Mouse (Mus musculus) midbrain, embryonic 15.5 days (tissue): ENCODE measurements around the gene Zfp213. TPM values are rescaled to one million over a fixed set of nuclear protein-coding genes. Genes with fewer than 3 reads are reported as not detected.

ENCODE experiments used
- ATAC-seq: fragments of 200-750 bp; cut with Nextera tagmentation; replicated peaks from 2 replicates; pipeline ENCODE4 v1.8.0; 2017; ENCODE audit warnings: moderate TSS enrichment
- H3K27ac ChIP-seq: fragments of 300-500 bp; sonication (generic); 2 replicates; pipeline ENCODE4 v1.5.1; 2015; ENCODE audit warnings: mild to moderate bottlenecking, inconsistent platforms
- H3K27me3 ChIP-seq: fragments of 300-500 bp; sonication (generic); replicated peaks from 2 replicates; pipeline ENCODE4 v1.6.1; 2015; ENCODE audit warnings: inconsistent platforms
- H3K36me3 ChIP-seq: fragments of 300-500 bp; sonication (generic); replicated peaks from 2 replicates; pipeline ENCODE4 v1.6.1; 2015; ENCODE audit warnings: inconsistent platforms
- H3K4me1 ChIP-seq: fragments of 300-500 bp; sonication (generic); 2 replicates; pipeline ENCODE4 v1.6.1; 2015; ENCODE audit warnings: inconsistent platforms
- H3K4me2 ChIP-seq: fragments of 300-500 bp; sonication (generic); 2 replicates; pipeline ENCODE4 v1.6.1; 2015; ENCODE audit warnings: inconsistent platforms, mild to moderate bottlenecking, moderate library complexity
- H3K4me3 ChIP-seq: fragments of 300-500 bp; sonication (generic); 2 replicates; pipeline ENCODE4 v1.5.1; 2015; ENCODE audit warnings: mild to moderate bottlenecking, inconsistent platforms
- H3K9ac ChIP-seq: fragments of 300-500 bp; sonication (generic); 2 replicates; pipeline ENCODE4 v1.6.1; 2015; ENCODE audit warnings: mild to moderate bottlenecking, inconsistent platforms
- H3K9me3 ChIP-seq: fragments of 300-500 bp; sonication (generic); 2 replicates; pipeline ENCODE4 v1.6.1; 2016; ENCODE audit warnings: inconsistent platforms
- WGBS: fragments of 180-500 bp; shearing (Covaris S2); methylation state at CpG from one replicate; pipeline ENCODE4 v1.1.7; 2015; ENCODE audit warnings: mixed read lengths; 5-methylcytosine and 5-hydroxymethylcytosine counted together
- polyA plus RNA-seq: library from polyadenylated mRNA; unstranded; fragments of >200 nt; fragmentation: Nextera tagmentation; extraction: Ambion mirVana; gene quantifications from 2 replicates; pipeline ENCODE4 v1.2.1, GENCODE M21; 2015

The Zfp213 gene
- polyA plus RNA-seq, 1 experiment from 2014 or later: 19.4 TPM

GRCm38 (mm10) chr17:23570017-23570416, 6.0 kb upstream of the Zfp213 start:
- Histone ChIP-seq H3K27me3 (no peaks in the 10 kb centered on the region), H3K4me2 (no peak overlapping the region), H3K27ac (no peak overlapping the region), H3K4me3 (no peak overlapping the region), H3K36me3 (peaks cover 11% of the 10 kb centered on the region; the same call in 1 of the 2 replicates), H3K4me1 (peaks cover 4% of the 10 kb centered on the region), H3K9ac (no peak overlapping the region), H3K9me3 (no peaks in the 10 kb centered on the region)
- peak; percentile 19; the same call in 1 of the 2 replicates for ATAC-seq
- 45% methylated on average over 6 of the region's 6 CpGs for WGBS

DNA sequence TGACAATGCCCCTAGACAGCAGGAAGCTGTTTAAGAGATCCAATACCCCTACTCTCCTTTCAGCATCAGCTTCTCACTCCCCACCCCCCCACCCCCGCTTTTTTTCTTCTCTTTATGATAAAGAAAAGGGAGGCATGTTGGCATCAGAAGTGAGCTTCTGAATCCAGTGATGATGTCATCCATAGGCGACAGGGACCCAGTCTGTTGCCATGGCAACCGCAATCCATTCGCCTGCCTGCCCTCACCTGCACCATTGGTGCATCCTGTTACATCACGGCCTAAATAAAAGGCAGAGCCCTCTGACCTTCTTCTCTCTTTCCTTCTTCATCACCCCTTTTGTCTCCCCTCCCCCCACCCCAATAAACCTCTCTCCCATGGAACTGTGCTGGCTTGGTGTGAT, 4.3 kb upstream of the Zfp213 start:
- H3K4me3 ChIP-seq: no peak overlapping the region
- no peak for ATAC-seq
- peaks cover 10% of the 10 kb centered on the region for H3K4me1 ChIP-seq
- H3K36me3 ChIP-seq: no peaks in the 10 kb centered on the region; the same call in 1 of the 2 replicates
- no peaks in the 10 kb centered on the region for H3K27me3 ChIP-seq
- no peaks in the 10 kb centered on the region for H3K9me3 ChIP-seq
- no peak overlapping the region for H3K4me2 ChIP-seq
- H3K27ac ChIP-seq: no peak overlapping the region
- WGBS: 23% methylated on average over 5 of the region's 5 CpGs
- H3K9ac ChIP-seq: no peak overlapping the region

- H3K9ac ChIP-seq: no peak overlapping the region
- H3K4me1 ChIP-seq: peaks cover 17% of the 10 kb centered on the region
- H3K9me3 ChIP-seq: no peaks in the 10 kb centered on the region
- H3K4me3 ChIP-seq: no peak overlapping the region
- ATAC-seq: no peak
- no peaks in the 10 kb centered on the region for H3K36me3 ChIP-seq
- H3K27me3 ChIP-seq: no peaks in the 10 kb centered on the region
- WGBS: 58% methylated on average over 5 of the region's 5 CpGs
- H3K4me2 ChIP-seq: no peak overlapping the region
- no peak overlapping the region for H3K27ac ChIP-seq
Measured at GRCm38 (mm10) chr17:23566787-23567186, 2.7 kb upstream of the Zfp213 start.

DNA sequence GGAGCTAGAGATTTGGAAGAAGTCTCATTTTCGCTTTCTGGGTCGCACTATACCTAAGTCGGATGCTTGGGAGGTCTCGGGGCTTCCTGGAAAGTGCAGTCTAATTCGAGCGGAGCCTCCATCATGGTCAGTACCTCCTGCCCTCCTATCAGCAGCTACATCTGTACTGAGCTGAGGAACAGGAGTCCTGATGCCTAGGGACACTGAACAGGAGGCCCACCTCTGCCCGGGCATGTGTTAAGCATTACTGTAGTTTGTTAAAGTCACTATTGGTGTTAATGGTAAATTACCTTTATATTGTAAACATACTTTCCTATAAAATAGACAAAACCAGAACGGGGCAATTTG, 304 bp upstream of the Zfp213 start:
- Histone ChIP-seq H3K27ac (peak overlapping the region; percentile 92), H3K9me3 (no peaks in the 10 kb centered on the region), H3K36me3 (0 out of 2 replicates have a peak, but pooled peaks cover 6% of the 10 kb centered on the region), H3K4me2 (peak overlapping the region; percentile 82), H3K4me3 (peak overlapping the region; percentile 87), H3K4me1 (peaks cover 17% of the 10 kb centered on the region), H3K27me3 (no peaks in the 10 kb centered on the region), H3K9ac (peak overlapping the region; percentile 87)
- WGBS: 1% methylated on average over 8 of the region's 8 CpGs
- ATAC-seq: peak; percentile 87

DNA sequence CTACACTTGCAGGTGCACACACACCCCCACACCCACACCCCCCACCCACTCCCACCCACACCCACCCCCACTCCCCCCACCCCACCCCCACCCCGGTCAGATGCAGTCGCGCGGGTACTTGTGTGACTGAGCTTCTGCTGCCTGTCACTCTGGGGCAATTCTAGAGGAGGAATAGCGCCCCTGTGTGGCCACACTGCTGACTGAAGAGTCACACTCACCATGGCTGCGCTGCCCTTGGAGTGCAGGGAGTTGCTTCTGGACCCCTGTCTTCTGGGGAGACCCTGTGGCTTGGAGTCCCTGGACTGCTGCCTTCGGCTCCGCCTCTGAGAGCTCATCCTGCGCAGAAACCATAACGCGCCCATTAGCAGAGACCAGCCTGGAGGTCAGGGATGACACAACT, 4.3 kb downstream of the Zfp213 start:
- Histone ChIP-seq H3K27ac (no peak overlapping the region), H3K4me1 (peaks cover 10% of the 10 kb centered on the region), H3K9me3 (no peaks in the 10 kb centered on the region), H3K27me3 (no peaks in the 10 kb centered on the region), H3K4me2 (no peak overlapping the region), H3K9ac (no peak overlapping the region), H3K4me3 (no peak overlapping the region), H3K36me3 (peaks cover 40% of the 10 kb centered on the region)
- 55% methylated on average over 11 of the region's 11 CpGs for WGBS
- no peak for ATAC-seq

GRCm38 (mm10) chr17:23555243-23555916, 8.7 kb downstream of the Zfp213 start:
- no peak for ATAC-seq

GRCm38 (mm10) chr17:23554321-23554720, 9.7 kb downstream of the Zfp213 start:
- no peak overlapping the region for H3K9ac ChIP-seq
- peaks cover 33% of the 10 kb centered on the region for H3K36me3 ChIP-seq
- no peaks in the 10 kb centered on the region for H3K9me3 ChIP-seq
- H3K27me3 ChIP-seq: no peaks in the 10 kb centered on the region
- H3K4me3 ChIP-seq: no peak overlapping the region
- H3K27ac ChIP-seq: no peak overlapping the region
- no peak for ATAC-seq
- H3K4me2 ChIP-seq: no peak overlapping the region
- H3K4me1 ChIP-seq: peaks cover 13% of the 10 kb centered on the region

More at GRCm38 (mm10) chr17:23555243-23555916, 8.7 kb downstream of the Zfp213 start:
- Histone ChIP-seq H3K4me1 (peaks cover 10% of the 10 kb centered on the region), H3K4me2 (no peak overlapping the region), H3K9ac (no peak overlapping the region), H3K9me3 (no peaks in the 10 kb centered on the region), H3K36me3 (peaks cover 37% of the 10 kb centered on the region), H3K27ac (no peak overlapping the region), H3K4me3 (no peak overlapping the region), H3K27me3 (no peaks in the 10 kb centered on the region)
- WGBS: 83% methylated on average over 7 of the region's 7 CpGs

GRCm38 (mm10) chr17:23553634-23554120, 10.4 kb downstream of the Zfp213 start:
- H3K4me3 ChIP-seq: no peak overlapping the region
- no peak overlapping the region for H3K27ac ChIP-seq
- peaks cover 27% of the 10 kb centered on the region for H3K36me3 ChIP-seq
- H3K9me3 ChIP-seq: no peaks in the 10 kb centered on the region
- H3K4me1 ChIP-seq: peaks cover 13% of the 10 kb centered on the region
- H3K4me2 ChIP-seq: no peak overlapping the region
- no peak overlapping the region for H3K9ac ChIP-seq
- no peaks in the 10 kb centered on the region for H3K27me3 ChIP-seq
- ATAC-seq: no peak
- WGBS: 68% methylated on average over 1 of the region's 1 CpGs

DNA sequence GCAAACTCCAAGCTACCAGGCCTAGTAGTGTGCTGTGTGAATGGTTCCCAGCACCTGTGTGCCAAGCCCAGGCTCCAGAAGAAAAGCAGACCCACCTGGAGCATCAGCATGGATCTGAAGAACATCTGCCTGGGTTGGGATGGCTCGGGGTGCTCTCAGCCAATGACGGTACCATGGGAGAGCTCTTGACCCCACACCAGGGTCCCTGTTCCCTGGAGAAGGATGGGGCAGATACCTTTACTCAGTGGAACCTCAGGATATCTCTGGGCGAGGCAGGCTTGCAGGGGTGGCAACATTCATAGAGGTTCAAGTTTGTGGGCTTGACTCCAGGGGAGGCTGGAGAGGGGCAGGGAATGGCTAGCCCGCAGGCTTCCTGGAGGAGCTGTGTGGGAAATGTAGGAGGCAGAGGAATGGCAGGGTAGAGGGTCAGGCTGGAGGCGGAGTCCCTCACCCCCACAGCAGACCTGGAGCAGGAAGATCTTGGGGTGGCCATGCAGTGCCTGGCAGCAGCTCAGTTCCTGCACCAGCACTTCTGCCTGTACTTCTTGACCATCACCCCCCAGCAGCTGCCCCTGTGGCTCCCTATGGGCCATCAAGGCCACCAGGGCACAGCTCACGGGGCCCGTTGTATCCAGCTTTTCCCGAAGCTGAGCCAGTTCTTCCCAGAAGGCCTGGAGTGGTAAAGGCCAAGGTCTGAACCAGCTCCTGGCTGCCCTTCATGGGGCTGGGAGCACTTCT, 11.0 kb downstream of the Zfp213 start:
- WGBS: 89% methylated on average over 8 of the region's 8 CpGs
- Histone ChIP-seq H3K36me3 (peaks cover 21% of the 10 kb centered on the region), H3K9me3 (no peaks in the 10 kb centered on the region), H3K4me1 (peaks cover 13% of the 10 kb centered on the region), H3K9ac (no peak overlapping the region), H3K27me3 (no peaks in the 10 kb centered on the region), H3K4me2 (no peak overlapping the region), H3K27ac (no peak overlapping the region), H3K4me3 (no peak overlapping the region)
- no peak for ATAC-seq

DNA sequence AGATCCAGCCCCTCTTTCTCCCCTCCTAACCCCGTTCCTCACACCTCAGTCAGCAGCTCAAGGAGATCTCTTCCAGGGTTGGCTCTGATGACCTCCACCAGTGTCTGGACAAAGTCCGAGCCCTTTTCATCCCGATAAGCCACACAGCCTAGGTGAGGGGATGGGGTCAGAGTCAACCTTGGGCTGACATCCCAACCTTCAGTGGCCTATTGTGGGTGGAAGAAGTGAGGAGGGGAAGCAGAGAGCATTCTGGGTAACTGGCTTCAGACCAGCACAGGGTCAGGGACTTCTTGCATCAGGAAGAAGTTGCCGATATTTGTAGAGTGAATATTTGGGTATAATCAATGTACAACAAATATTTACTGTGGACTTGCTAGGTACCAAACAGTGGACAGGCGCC, 12.1 kb downstream of the Zfp213 start:
- peaks cover 10% of the 10 kb centered on the region; the same call in 1 of the 2 replicates for H3K36me3 ChIP-seq

DNA sequence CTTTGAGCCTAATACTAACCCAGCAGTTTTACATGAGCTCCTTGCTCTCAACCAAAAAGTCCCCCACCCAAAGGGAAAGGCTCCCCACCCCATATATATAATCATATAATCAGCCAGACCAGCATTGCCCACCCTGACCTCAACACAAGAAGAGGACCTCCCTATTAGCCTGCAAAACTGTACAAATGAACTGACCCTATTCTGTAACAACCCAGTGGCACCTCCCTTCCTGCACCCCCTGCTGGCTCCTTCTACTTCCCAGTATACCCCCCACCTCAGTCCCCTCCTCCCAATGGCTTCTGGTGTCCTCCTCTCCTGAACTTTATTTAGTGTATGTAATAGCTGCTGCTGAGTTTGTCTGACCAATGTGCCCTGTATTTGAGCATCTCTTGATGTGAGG, 12.6 kb downstream of the Zfp213 start:
- H3K4me1 ChIP-seq: peaks cover 13% of the 10 kb centered on the region

More for the DNA sequence above, 12.1 kb downstream of the Zfp213 start:
- 67% methylated on average over 5 of the region's 5 CpGs for WGBS
- no peak overlapping the region for H3K9ac ChIP-seq
- H3K27me3 ChIP-seq: no peaks in the 10 kb centered on the region
- no peak for ATAC-seq
- no peak overlapping the region for H3K4me2 ChIP-seq
- peaks cover 13% of the 10 kb centered on the region for H3K4me1 ChIP-seq
- no peak overlapping the region for H3K27ac ChIP-seq
- H3K9me3 ChIP-seq: no peaks in the 10 kb centered on the region
- no peak overlapping the region for H3K4me3 ChIP-seq

DNA sequence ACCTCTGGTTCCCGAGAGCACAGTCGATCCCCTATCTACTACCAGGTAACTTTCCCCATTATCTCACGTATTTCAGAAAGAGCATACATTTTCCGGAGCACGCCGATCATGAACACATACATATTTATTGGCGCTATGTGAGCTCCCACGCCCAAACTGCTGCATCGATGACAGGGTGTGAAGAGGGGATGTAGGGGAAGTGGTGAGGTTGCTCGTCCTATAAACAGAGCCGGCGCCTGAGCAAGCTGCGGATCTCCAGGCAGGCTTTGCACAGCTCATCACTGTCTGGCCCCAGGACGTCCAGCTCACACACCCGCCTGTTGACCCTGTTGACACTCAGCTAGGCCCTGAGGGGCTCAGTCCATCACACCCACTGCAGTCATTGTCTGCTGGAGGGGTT, 13.2 kb downstream of the Zfp213 start:
- H3K4me1 ChIP-seq: peaks cover 13% of the 10 kb centered on the region
- H3K4me2 ChIP-seq: peak overlapping the region; percentile 70
- no peaks in the 10 kb centered on the region for H3K9me3 ChIP-seq
- peak overlapping the region; percentile 76 for H3K27ac ChIP-seq
- ATAC-seq: peak; percentile 43
- H3K9ac ChIP-seq: peak overlapping the region; percentile 63
- no peaks in the 10 kb centered on the region for H3K27me3 ChIP-seq
- H3K36me3 ChIP-seq: 0 out of 2 replicates have a peak, but pooled peaks cover 1% of the 10 kb centered on the region
- 0% methylated on average over 15 of the region's 15 CpGs for WGBS
- peak overlapping the region; percentile 59 for H3K4me3 ChIP-seq

More for the DNA sequence above, 12.6 kb downstream of the Zfp213 start:
- ATAC-seq: no peak
- Histone ChIP-seq H3K27ac (peak overlapping the region; percentile 76), H3K9me3 (no peaks in the 10 kb centered on the region), H3K27me3 (no peaks in the 10 kb centered on the region), H3K4me3 (peak overlapping the region; percentile 59), H3K4me2 (peak overlapping the region; percentile 70), H3K36me3 (peaks cover 4% of the 10 kb centered on the region; the same call in 1 of the 2 replicates), H3K9ac (peak overlapping the region; percentile 63)
